Mouse (Mus musculus) embryo, embryonic 9.5 days (tissue): Measurements from ENCODE around the gene Syne1.

Experiments used
- DNase-seq: peaks from one replicate; pipeline ENCODE4 v3.0.0-alpha.2; 2017; ENCODE audit errors: extremely low spot score

Syne1 gene

GRCm38 (mm10) chr10:4977374-4977773, 573.9 kb downstream of the Syne1 start:
- DNase-seq, result no peak

- no peak for DNase-seq
Observed at GRCm38 (mm10) chr10:4976557-4976956, 574.7 kb downstream of the Syne1 start.

DNA sequence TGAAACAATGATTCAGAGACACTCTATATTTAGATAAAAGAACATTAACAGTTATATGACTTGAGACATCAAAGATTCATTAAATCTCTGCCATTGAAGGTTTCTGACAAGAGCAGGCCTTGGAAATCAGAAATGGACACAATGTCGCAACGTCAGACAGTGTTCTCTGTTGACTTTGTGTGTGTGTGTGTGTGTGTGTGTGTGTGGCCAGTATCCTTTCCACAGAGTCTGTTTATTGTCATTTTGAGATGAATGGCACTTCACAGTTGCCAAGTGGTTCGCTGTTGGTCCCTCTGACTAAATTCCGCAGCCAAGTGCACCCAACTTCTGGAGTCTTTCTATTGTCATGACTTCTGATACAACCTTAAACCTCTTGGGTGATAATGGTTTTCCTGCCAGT, 577.0 kb downstream of the Syne1 start:
- DNase-seq, result no peak

DNA sequence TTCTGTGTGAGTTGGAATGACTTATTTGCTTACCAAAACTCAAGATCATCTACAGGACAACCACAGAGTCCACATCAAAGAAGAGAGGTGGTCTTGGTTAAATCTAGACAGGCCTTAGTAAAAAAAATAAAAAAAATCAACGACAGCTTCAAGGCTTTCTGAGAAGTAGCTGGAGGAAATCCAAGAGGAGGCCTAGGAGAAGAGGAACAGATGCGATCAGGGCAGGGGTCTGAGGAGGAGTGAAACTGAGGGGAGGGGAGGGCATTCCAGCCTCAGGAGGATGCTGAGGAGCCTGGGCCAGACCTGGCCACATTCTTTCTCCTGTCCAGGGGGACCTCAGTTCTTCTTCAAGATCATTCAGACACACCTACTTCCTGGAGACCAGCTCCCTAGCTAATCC, 579.3 kb downstream of the Syne1 start:
- DNase-seq, result no peak

DNA sequence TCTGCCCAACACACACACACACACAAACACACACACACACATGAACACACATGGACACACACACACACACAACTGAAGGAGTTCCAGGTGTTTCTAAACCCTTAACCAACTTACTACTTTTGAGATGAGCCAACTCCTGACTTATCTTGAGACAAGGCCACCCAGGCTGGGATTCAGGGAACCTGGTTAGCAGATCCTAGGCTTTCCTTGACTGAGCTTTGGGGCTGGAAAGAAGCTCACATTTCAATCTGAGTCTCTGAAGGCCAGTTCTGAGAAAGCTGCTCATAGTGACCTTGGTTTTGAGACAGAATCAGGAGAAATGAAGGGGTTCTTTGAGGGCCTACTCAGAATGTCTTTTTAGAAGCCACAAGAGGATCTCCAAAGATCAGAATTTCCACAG, 579.7 kb downstream of the Syne1 start:
- DNase-seq, result no peak

GRCm38 (mm10) chr10:4971156-4971555, 580.1 kb downstream of the Syne1 start:
- DNase-seq, result no peak
